Mouse (Mus musculus): Measurements from ENCODE around the gene Flnc. TPM values are rescaled to one million over a fixed set of nuclear protein-coding genes. Genes with fewer than 3 reads are reported as not detected.

Flnc gene
- polyA plus RNA-seq, 1 experiment from 2014 or later = 2.6 TPM

GRCm38 (mm10) chr6:29505493-29505892 lies 72.4 kb downstream of the Flnc start:
- DNase-seq (ENCODE audit: low spot score) (no peak), ATAC-seq (replicated peaks; ENCODE audit: low FRiP score) (no peak)
- Histone ChIP-seq H3K36me3 (ENCODE audit: control insufficient read depth, insufficient read depth, low read length) (no peaks in the 10 kb centered on the region), H3K4me2 (ENCODE audit: low read depth, low read length, severe bottlenecking) (no peak overlapping the region), H3K27me3 (ENCODE audit: control insufficient read depth, insufficient read depth, low read length) (peaks cover 27% of the 10 kb centered on the region), H3K9ac (ENCODE audit: low read length) (no peak overlapping the region), H3K4me3 (ENCODE audit: low read depth, low read length) (no peak overlapping the region), H3K4me1 (replicated peaks; ENCODE audit: control insufficient read depth, insufficient read depth, low read length) (peaks cover 5% of the 10 kb centered on the region; the same call in 1 of the 2 replicates), H3K9me3 (ENCODE audit: control insufficient read depth, low read length) (no peaks in the 10 kb centered on the region), H3K27ac (ENCODE audit: low read depth, low read length) (no peak overlapping the region)
- 82% methylated on average over 5 of the region's 5 CpGs for WGBS

DNA sequence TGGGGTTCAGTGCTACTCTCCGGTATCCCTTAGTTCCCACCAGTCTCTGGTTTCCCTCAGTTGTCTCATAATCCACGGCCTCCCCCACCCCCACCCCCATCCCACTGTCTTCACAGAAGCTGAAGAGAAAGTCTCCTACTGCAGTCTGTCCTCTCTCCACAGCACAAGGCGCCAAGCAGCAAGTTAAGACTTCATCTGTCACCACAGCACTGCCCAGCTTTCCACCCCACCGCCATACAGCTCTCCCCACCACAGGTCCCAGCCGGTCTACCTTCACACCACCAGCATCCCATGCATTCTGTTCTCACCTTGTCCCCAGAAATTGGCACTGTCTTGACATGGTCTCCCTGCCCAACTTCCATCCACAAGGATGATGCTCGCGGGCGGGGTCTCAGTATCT lies 73.8 kb downstream of the Flnc start:
- Histone ChIP-seq H3K4me2 (ENCODE audit: low read depth, low read length, severe bottlenecking) (peak overlapping the region; percentile 60; the same call in 1 of the 2 replicates), H3K36me3 (ENCODE audit: control insufficient read depth, insufficient read depth, low read length) (no peaks in the 10 kb centered on the region), H3K27me3 (ENCODE audit: control insufficient read depth, insufficient read depth, low read length) (peaks cover 27% of the 10 kb centered on the region), H3K4me3 (ENCODE audit: low read depth, low read length) (peak overlapping the region; percentile 39), H3K9ac (ENCODE audit: low read length) (no peak overlapping the region), H3K9me3 (ENCODE audit: control insufficient read depth, low read length) (no peaks in the 10 kb centered on the region), H3K27ac (ENCODE audit: low read depth, low read length) (no peak overlapping the region), H3K4me1 (replicated peaks; ENCODE audit: control insufficient read depth, insufficient read depth, low read length) (peaks cover 5% of the 10 kb centered on the region; the same call in 1 of the 2 replicates)
- ATAC-seq (replicated peaks; ENCODE audit: low FRiP score) (no peak), DNase-seq (ENCODE audit: low spot score) (no peak)
- WGBS = 26% methylated on average over 8 of the region's 8 CpGs

GRCm38 (mm10) chr6:29507447-29508309 lies 74.6 kb downstream of the Flnc start, which contains the start of gene Kcp:
Gene Kcp (minus strand): TSS chr6:29507952.
- Histone ChIP-seq H3K4me2 (ENCODE audit: low read depth, low read length, severe bottlenecking) (peak within 1 kb of the TSS; percentile 60), H3K4me1 (replicated peaks; ENCODE audit: control insufficient read depth, insufficient read depth, low read length) (peaks cover 5% of the 10 kb centered on the region; the same call in 1 of the 2 replicates), H3K4me3 (ENCODE audit: low read depth, low read length) (peak within 1 kb of the TSS; percentile 39), H3K27ac (ENCODE audit: low read depth, low read length) (no peak within 1 kb of the TSS), H3K36me3 (ENCODE audit: control insufficient read depth, insufficient read depth, low read length) (no peaks in the 10 kb centered on the region), H3K9ac (ENCODE audit: low read length) (peak within 1 kb of the TSS; percentile 52), H3K9me3 (ENCODE audit: control insufficient read depth, low read length) (no peaks in the 10 kb centered on the region), H3K27me3 (ENCODE audit: control insufficient read depth, insufficient read depth, low read length) (peaks cover 27% of the 10 kb centered on the region)
- ATAC-seq (replicated peaks; ENCODE audit: low FRiP score) = peak; percentile 49; the same call in 1 of the 2 replicates
- DNase-seq (ENCODE audit: low spot score) = peak; percentile 71
- 2% methylated on average over 45 of the region's 47 CpGs for WGBS

DNA sequence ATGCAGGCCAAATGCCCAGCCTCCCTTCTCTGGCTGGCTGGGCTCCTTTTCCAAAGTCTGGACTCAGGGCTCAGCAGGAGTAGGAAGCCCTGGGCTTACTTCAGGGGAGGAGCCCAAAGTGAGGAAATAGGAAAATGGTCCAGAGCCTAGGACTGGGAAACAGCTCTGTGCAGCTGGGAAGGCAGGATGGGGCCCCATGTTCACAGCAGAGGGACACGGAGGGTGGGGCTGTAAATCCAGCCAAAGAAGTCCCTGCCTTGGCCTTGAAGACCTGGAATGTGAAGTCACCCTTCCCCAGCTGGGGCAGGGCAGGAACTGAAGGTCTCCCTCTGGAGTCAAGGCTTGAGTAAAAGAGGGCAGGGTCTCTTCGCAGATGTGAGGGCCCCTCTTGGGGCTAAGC lies 76.0 kb downstream of the Flnc start:
- WGBS = 39% methylated on average over 2 of the region's 2 CpGs
- ATAC-seq (replicated peaks; ENCODE audit: low FRiP score) (no peak), DNase-seq (ENCODE audit: low spot score) (no peak)
- no peak overlapping the region for H3K4me3 ChIP-seq (ENCODE audit: low read depth, low read length)
- H3K4me2 ChIP-seq (ENCODE audit: low read depth, low read length, severe bottlenecking) = no peak overlapping the region
- peaks cover 10% of the 10 kb centered on the region; the same call in 1 of the 2 replicates for H3K4me1 ChIP-seq (replicated peaks; ENCODE audit: control insufficient read depth, insufficient read depth, low read length)
- H3K27me3 ChIP-seq (ENCODE audit: control insufficient read depth, insufficient read depth, low read length) = peaks cover 27% of the 10 kb centered on the region
- no peaks in the 10 kb centered on the region for H3K9me3 ChIP-seq (ENCODE audit: control insufficient read depth, low read length)
- no peaks in the 10 kb centered on the region for H3K36me3 ChIP-seq (ENCODE audit: control insufficient read depth, insufficient read depth, low read length)
- no peak overlapping the region for H3K27ac ChIP-seq (ENCODE audit: low read depth, low read length)
- no peak overlapping the region for H3K9ac ChIP-seq (ENCODE audit: low read length)

Small RNAs within 50 kb of the gene (microRNA-seq; reads per million reads assigned to microRNA genes)
- gene Gm26220 (ENCODE audit: insufficient number of aligned reads) (not detected), gene Gm44354 (ENCODE audit: insufficient number of aligned reads) (not detected)

Other genes with a start within 250 kb of the Flnc start
- 38.3 and 40.0 TPM in 2 replicates for gene Impdh1, start 216.9 kb upstream of the Flnc start, polyA plus RNA-seq (2014; fragmentation: Nextera tagmentation; extraction: Ambion mirVana)
- gene Hilpda, start 160.8 kb upstream of the Flnc start, polyA plus RNA-seq (2014; fragmentation: Nextera tagmentation; extraction: Ambion mirVana) = 27.3 and 29.2 TPM in 2 replicates
- 0.52 and 0.76 TPM in 2 replicates for gene Fam71f2, start 153.7 kb upstream of the Flnc start, polyA plus RNA-seq (2014; fragmentation: Nextera tagmentation; extraction: Ambion mirVana)
- not detected in 2 replicates for gene Fam71f1, start 114.1 kb upstream of the Flnc start, polyA plus RNA-seq (2014; fragmentation: Nextera tagmentation; extraction: Ambion mirVana)
- gene Calu, start 85.2 kb upstream of the Flnc start, polyA plus RNA-seq (2014; fragmentation: Nextera tagmentation; extraction: Ambion mirVana) = 240 and 242 TPM in 2 replicates
- gene Opn1sw, start 44.8 kb upstream of the Flnc start, polyA plus RNA-seq (2014; fragmentation: Nextera tagmentation; extraction: Ambion mirVana) = 0.31 and 0.43 TPM in 2 replicates
- gene Ccdc136, start 36.9 kb upstream of the Flnc start, polyA plus RNA-seq (2014; fragmentation: Nextera tagmentation; extraction: Ambion mirVana) = 25.7 and 26.7 TPM in 2 replicates
- 164 and 190 TPM in 2 replicates for gene Atp6v1f, start 34.5 kb downstream of the Flnc start, polyA plus RNA-seq (2014; fragmentation: Nextera tagmentation; extraction: Ambion mirVana)
- 0.29 TPM in 1 of 2 replicates, not detected in the other for gene Atp6v1fnb, start 38.2 kb downstream of the Flnc start, polyA plus RNA-seq (2014; fragmentation: Nextera tagmentation; extraction: Ambion mirVana)
- 9.6 and 14.4 TPM in 2 replicates for gene Kcp, start 74.7 kb downstream of the Flnc start, polyA plus RNA-seq (2014; fragmentation: Nextera tagmentation; extraction: Ambion mirVana)
- 2.1 and 2.6 TPM in 2 replicates for gene Irf5, start 93.4 kb downstream of the Flnc start, polyA plus RNA-seq (2014; fragmentation: Nextera tagmentation; extraction: Ambion mirVana)
- 119 and 131 TPM in 2 replicates for gene Tnpo3, start 176.6 kb downstream of the Flnc start, polyA plus RNA-seq (2014; fragmentation: Nextera tagmentation; extraction: Ambion mirVana)